Mouse (Mus musculus) 416B (cell line): ENCODE results near the gene Afmid.
"Not testable (repeated sequence)": the region's sequence is repeated elsewhere in the genome, so short reads cannot be mapped to it uniquely, and the experiment has no call there.

ENCODE experiments used
- DNase-seq: peaks from one replicate; pipeline ENCODE4 v3.0.0; 2011; ENCODE audit warnings: low read depth

Gene Afmid

DNA sequence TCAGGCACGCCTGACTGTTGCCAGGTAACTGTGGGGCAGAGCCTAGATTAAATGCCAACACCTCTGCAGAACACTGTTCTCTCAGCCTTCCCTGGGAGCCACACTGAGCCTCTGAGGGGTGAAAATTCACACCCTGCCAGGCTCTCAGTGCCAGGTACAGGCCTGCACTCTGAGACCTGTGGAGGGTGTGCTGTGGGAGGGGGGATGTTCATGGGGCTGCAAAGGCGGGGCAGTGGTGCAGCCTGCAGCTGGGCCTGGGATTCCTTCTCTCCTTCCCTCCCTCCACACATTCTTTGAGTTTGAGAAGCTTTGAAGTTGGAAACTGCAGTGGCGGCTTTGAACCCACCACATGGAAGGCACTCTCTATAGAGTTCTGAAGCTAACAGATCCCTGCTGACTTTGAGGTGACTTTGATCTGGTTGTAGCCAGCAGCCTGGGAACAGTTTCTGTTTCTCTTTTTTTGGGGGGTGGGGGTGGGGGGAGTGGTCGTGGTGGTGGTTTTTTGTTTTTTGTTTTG is 31.6 kb upstream of the Afmid start:
- no peak for DNase-seq

GRCm38 (mm10) chr11:117796954-117797353 is 28.8 kb upstream of the Afmid start:
- DNase-seq = no peak

GRCm38 (mm10) chr11:117797511-117798159 is 28.1 kb upstream of the Afmid start, which contains the start of gene 6030468B19Rik:
TSS of gene 6030468B19Rik (plus strand) at chr11:117797660.
- peak; percentile 53 for DNase-seq

- peak; percentile 75 for DNase-seq
These were observed 27.6 kb upstream of the Afmid start for GRCm38 (mm10) chr11:117798160-117798541.

- DNase-seq = no peak
These were observed 26.6 kb upstream of the Afmid start for GRCm38 (mm10) chr11:117799174-117799573.

GRCm38 (mm10) chr11:117800038-117800437 is 25.7 kb upstream of the Afmid start:
- no peak for DNase-seq

GRCm38 (mm10) chr11:117801650-117802049 is 24.1 kb upstream of the Afmid start:
- DNase-seq = no peak

- no peak for DNase-seq
These were observed 22.5 kb upstream of the Afmid start for GRCm38 (mm10) chr11:117803166-117803688.

GRCm38 (mm10) chr11:117806781-117807180 is 18.9 kb upstream of the Afmid start:
- no peak for DNase-seq

- peak; percentile 71 for DNase-seq
These were observed 16.1 kb upstream of the Afmid start, which contains the start of the genes Gm20708 and Syngr2 for GRCm38 (mm10) chr11:117809407-117810311. TSS of gene Gm20708 (plus strand) at chr11:117809668. TSS of gene Syngr2 (plus strand) at chr11:117809668.

DNA sequence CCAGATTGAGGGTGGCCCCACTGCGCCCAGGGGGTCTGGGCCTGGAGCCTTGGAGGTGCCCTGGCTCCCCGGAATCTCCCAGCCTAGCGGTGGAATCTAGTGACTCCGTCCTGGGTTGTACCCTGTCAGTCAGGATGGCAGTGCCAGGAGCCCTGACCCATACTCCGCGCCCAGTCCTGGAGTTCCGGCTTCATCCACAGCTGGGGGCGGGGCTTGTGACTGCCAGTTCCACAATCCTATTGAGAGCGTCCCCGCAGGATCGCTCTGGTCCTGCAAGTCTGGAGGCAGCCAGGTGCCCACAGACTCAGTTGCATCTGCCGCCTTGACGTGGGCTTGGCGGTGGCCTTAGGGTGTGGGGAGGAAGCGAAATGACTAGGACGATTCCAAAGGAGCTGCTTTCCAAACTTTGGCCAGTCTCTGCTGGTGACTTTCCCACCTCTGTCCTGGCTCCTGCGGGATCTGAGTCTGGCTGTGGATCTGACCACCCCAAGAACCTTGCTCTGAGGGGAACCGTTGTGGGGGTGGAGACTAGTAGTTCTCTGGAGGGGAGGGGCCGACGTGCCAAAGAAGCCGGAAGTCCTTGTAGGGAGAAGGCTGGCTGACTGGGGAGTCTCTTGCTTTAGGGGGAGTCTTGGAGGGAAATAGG is 15.2 kb upstream of the Afmid start:
- DNase-seq = peak; percentile 89

GRCm38 (mm10) chr11:117813867-117814266 is 11.9 kb upstream of the Afmid start:
- DNase-seq = no peak

- no peak for DNase-seq
These were observed 10.9 kb upstream of the Afmid start for GRCm38 (mm10) chr11:117814704-117815366.

GRCm38 (mm10) chr11:117815850-117816249 is 9.9 kb upstream of the Afmid start:
- not testable (repeated sequence) for DNase-seq

DNA sequence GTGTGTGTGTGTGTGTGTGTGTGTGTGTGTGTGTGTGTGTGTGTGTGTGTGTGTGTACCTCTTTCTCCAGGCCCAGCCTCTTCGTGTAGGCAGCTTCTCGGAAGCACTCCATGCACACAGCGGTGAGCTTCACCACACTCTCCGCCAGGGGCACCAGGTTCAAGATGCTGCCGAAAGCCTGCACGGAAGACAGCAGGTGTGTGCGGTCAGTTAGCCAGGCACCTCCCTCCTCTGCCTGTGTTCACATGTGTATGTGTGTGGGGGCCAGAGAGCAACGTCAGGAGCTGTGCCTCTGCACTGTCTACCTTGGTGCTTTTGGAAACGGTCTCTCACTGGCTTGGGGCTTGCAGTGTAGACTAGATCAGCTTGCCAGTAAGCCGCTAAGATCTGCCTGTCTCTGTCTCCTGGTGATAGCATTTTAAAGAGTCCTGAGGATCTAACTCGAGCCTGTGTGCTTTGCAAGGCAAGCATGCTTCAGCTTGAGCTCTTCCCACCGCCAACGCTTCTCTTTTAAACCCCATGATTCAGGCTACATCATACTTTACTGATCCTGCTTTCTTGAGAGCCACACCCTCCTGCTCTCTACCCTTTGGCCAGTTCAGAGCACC is 9.2 kb upstream of the Afmid start:
- DNase-seq = no peak

DNA sequence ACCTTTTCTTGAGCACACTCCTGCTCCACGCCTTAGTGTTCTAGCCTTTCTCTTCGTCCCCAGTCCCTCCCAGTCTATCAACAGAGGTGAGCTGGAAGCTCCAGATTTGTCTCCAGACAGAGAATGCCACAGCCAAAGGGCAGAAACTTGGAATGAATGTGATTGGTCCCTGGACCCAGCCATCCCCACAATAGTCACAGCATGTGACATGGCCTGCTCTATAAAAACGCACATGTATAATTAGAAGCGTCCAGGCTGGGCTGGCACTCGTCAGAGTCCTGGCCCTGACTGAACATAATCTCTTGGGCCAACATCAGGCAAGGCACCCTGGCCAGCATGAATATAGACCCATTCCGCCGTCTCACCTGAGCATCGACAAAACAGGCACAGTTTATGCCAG is 6.6 kb upstream of the Afmid start:
- no peak for DNase-seq

DNA sequence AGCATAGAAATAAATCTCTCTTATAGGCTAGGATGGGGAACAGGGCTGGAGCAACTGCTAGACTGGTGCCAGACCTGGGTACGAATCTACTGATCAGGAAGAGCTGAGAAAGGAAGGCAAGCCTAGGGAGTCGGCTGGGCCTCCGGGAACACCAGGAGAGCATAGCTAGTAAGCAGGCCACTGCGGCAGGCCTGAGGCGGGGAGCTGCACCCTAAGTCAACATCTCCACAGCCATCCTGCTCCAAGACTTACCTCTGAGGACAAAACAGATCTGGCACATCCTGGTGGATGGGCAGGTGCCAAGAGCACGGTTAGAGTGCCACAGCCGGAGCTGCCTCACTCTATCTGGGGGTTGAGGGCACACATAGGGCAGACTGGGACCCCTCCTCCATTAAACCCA is 5.6 kb upstream of the Afmid start:
- no peak for DNase-seq

DNA sequence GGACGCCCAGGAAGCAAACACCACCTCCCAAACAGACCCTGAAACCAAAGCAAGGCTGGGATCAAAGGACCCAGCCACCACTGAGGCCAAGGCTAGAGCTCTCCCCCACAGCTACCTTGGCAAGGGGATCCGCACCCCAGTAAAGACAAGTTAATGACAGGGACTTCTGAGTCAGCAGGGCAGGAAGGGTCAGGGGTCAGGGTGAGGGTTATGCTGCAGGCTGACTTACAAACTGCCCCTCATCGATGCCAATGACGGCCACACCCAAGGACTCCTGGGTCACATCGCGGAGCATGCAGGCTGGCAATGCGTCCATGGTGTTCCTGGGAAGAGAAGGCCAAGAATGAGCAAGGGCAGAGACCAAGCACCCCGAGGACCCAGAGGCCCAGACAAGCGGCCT is 3.9 kb upstream of the Afmid start:
- no peak for DNase-seq

- DNase-seq = no peak
These were observed 2.9 kb upstream of the Afmid start for GRCm38 (mm10) chr11:117822728-117823241.

DNA sequence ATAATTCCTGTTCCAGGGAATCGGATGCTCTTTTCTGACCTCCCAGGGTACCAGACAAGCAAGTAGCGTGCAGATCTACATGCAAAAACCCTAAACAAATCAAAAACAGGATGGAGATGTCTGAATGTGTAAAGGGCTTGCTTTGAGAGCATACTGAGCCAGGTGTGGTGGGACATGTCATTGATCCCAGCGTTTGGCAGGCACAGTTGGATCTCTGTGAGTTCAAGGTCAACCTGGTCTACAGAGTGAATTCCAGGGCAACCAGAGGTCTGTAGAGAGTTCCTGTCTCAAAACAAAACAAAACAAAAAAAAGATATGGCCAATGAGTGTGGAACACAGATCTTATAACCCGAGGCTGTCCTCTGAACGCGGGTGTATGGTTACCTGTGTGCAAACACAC is 2.3 kb upstream of the Afmid start:
- no peak for DNase-seq
